Mouse (Mus musculus) frontal cortex, postnatal 25 days (tissue): ENCODE results near the gene Fam241b.
"Not testable (repeated sequence)": the region's sequence is repeated elsewhere in the genome, so short reads cannot be mapped to it uniquely, and the experiment has no call there.

Experiments
- DNase-seq, 2 experiments: peaks; one replicate each; pipeline ENCODE4 v3.0.0; 2022; ENCODE audit warnings: low spot score in 2 of 2

Gene Fam241b

GRCm38 (mm10) chr10:62128316-62128951, 15.3 kb downstream of the Fam241b start:
- DNase-seq: no peak

- no peak for DNase-seq
Observed at GRCm38 (mm10) chr10:62127711-62128231, 15.9 kb downstream of the Fam241b start.

GRCm38 (mm10) chr10:62127137-62127536, 16.6 kb downstream of the Fam241b start:
- DNase-seq: no peak

GRCm38 (mm10) chr10:62113865-62114647, 29.7 kb downstream of the Fam241b start:
- no peak for DNase-seq

- peak in 1 of 2 experiments; percentile 35 for DNase-seq
Observed at GRCm38 (mm10) chr10:62111207-62111576, 32.5 kb downstream of the Fam241b start.

- DNase-seq: peak; percentile 80 to 86
Observed at GRCm38 (mm10) chr10:62110504-62111206, 33.1 kb downstream of the Fam241b start.

GRCm38 (mm10) chr10:62107048-62107447, 36.7 kb downstream of the Fam241b start:
- DNase-seq: no peak

GRCm38 (mm10) chr10:62104835-62105576, 38.7 kb downstream of the Fam241b start:
- peak; percentile 48 to 70 for DNase-seq

- DNase-seq: peak; percentile 78 to 80
Observed at GRCm38 (mm10) chr10:62101504-62102439, 41.9 kb downstream of the Fam241b start.

GRCm38 (mm10) chr10:62099749-62100403, 43.8 kb downstream of the Fam241b start:
- no peak for DNase-seq

- DNase-seq: no peak
Observed at GRCm38 (mm10) chr10:62094401-62094800, 49.3 kb downstream of the Fam241b start.

- no peak for DNase-seq
Observed at GRCm38 (mm10) chr10:62093903-62094302, 49.8 kb downstream of the Fam241b start.

- DNase-seq: no peak
Observed at GRCm38 (mm10) chr10:62089486-62089885, 54.2 kb downstream of the Fam241b start.

- no peak for DNase-seq
Observed at GRCm38 (mm10) chr10:62089071-62089470, 54.6 kb downstream of the Fam241b start.

GRCm38 (mm10) chr10:62088411-62088810, 55.3 kb downstream of the Fam241b start:
- DNase-seq: no peak

- DNase-seq: no peak
Observed at GRCm38 (mm10) chr10:62086826-62087225, 56.9 kb downstream of the Fam241b start.

GRCm38 (mm10) chr10:62086044-62086443, 57.7 kb downstream of the Fam241b start:
- DNase-seq: no peak

GRCm38 (mm10) chr10:62076248-62077134, 67.2 kb downstream of the Fam241b start:
- no peak for DNase-seq

GRCm38 (mm10) chr10:62071346-62071745, 72.4 kb downstream of the Fam241b start:
- not testable (repeated sequence) for DNase-seq
